Mouse (Mus musculus) MEL (cell line): ENCODE results near the gene Prrc2b. TPM values are rescaled to one million over a fixed set of nuclear protein-coding genes. Genes with fewer than 3 reads are reported as not detected.

Experiments used
- DNase-seq: peaks from one replicate; pipeline ENCODE4 v3.0.0; 2011; ENCODE audit warnings: low read depth, low spot score
- H3K27ac ChIP-seq: 2 replicates; pipeline ENCODE4 v1.5.1; 2012; ENCODE audit warnings: low read depth, mild to moderate bottlenecking, control low read depth, low read length, moderate library complexity; ENCODE audit not compliant: control insufficient read depth
- H3K27me3 ChIP-seq, 2 experiments: fragments of 150-350 bp in 1 of 2; sonication (generic) in 1 of 2; 2 replicates each; pipeline ENCODE4 v1.6.1; 2012; ENCODE audit warnings: low read length in 2 of 2, mild to moderate bottlenecking in 2 of 2, improper control_type of control experiment in 1 of 2, moderate library complexity in 1 of 2; ENCODE audit not compliant: insufficient read depth in 2 of 2, control insufficient read depth in 1 of 2
- H3K36me3 ChIP-seq, 2 experiments: 2 replicates each; pipeline ENCODE4 v1.6.1; 2012 to 2014; ENCODE audit warnings: low read length in 2 of 2, improper control_type of control experiment in 1 of 2, inconsistent platforms in 1 of 2, mild to moderate bottlenecking in 1 of 2; ENCODE audit not compliant: insufficient read depth in 2 of 2, control insufficient read depth in 1 of 2
- H3K4me1 ChIP-seq, 2 experiments: fragments of 150-350 bp in 1 of 2; sonication (generic) in 1 of 2; 2 replicates each; pipeline ENCODE4 v1.6.1; 2012; ENCODE audit warnings: low read length in 2 of 2, improper control_type of control experiment in 1 of 2, mild to moderate bottlenecking in 1 of 2; ENCODE audit not compliant: insufficient read depth in 2 of 2, control insufficient read depth in 1 of 2
- H3K4me3 ChIP-seq, 2 experiments: fragments of 150-350 bp in 1 of 2; sonication (generic) in 1 of 2; 2 replicates each; pipeline ENCODE4 v1.5.1; 2012; ENCODE audit warnings: low read depth in 2 of 2, low read length in 2 of 2, mild to moderate bottlenecking in 2 of 2, moderate library complexity in 2 of 2, control low read depth in 1 of 2, improper control_type of control experiment in 1 of 2; ENCODE audit not compliant: control insufficient read depth in 1 of 2, insufficient read depth in 1 of 2
- H3K79me2 ChIP-seq: 2 replicates; pipeline ENCODE4 v1.6.1; 2012; ENCODE audit warnings: mild to moderate bottlenecking, low read length, moderate library complexity; ENCODE audit not compliant: control insufficient read depth, poor library complexity, insufficient read depth
- H3K9ac ChIP-seq: 2 replicates; pipeline ENCODE4 v1.6.1; 2012; ENCODE audit warnings: low read depth, mild to moderate bottlenecking, control low read depth, low read length, moderate library complexity; ENCODE audit not compliant: control insufficient read depth, poor library complexity, severe bottlenecking
- H3K9me3 ChIP-seq: fragments of 150-350 bp; sonication (generic); replicated peaks from 2 replicates; pipeline ENCODE4 v1.6.1; 2012; ENCODE audit warnings: mild to moderate bottlenecking, low read length, improper control_type of control experiment, moderate library complexity; ENCODE audit not compliant: insufficient read depth
- CHD1 ChIP-seq: IDR thresholded peaks from 2 replicates; pipeline ENCODE4 v1.6.1; 2012; ENCODE audit warnings: low read depth, mild to moderate bottlenecking, inconsistent platforms, low read length, improper control_type of control experiment
- CTCF ChIP-seq, 3 experiments: IDR thresholded peaks in 2 of 3; conservative IDR thresholded peaks in 1 of 3; 2 replicates each; pipeline ENCODE4 v1.5.1; 2011 to 2012; ENCODE audit warnings: low read length in 3 of 3, low read depth in 2 of 3, mild to moderate bottlenecking in 2 of 3, improper control_type of control experiment in 1 of 3, inconsistent platforms in 1 of 3, mixed read lengths in 1 of 3, moderate library complexity in 1 of 3; ENCODE audit not compliant: control insufficient read depth in 1 of 3, insufficient read depth in 1 of 3, poor library complexity in 1 of 3, severe bottlenecking in 1 of 3
- E2F4 ChIP-seq: IDR thresholded peaks from 2 replicates; pipeline ENCODE4 v1.6.1; 2011; ENCODE audit warnings: low read depth, low read length, improper control_type of control experiment, borderline replicate concordance
- ELF1 ChIP-seq: IDR thresholded peaks from 2 replicates; pipeline ENCODE4 v1.6.1; 2014; ENCODE audit warnings: low read depth, mild to moderate bottlenecking, inconsistent platforms, low read length, improper control_type of control experiment, moderate library complexity
- EP300 ChIP-seq, 2 experiments: IDR thresholded peaks; 2 replicates each; pipeline ENCODE4 v1.6.1; 2011; ENCODE audit warnings: improper control_type of control experiment in 2 of 2, low read length in 2 of 2, low read depth in 1 of 2, mild to moderate bottlenecking in 1 of 2
- ETS1 ChIP-seq: IDR thresholded peaks from 2 replicates; pipeline ENCODE4 v1.6.1; 2012; ENCODE audit warnings: low read depth, mild to moderate bottlenecking, inconsistent platforms, low read length, improper control_type of control experiment, moderate library complexity
- GATA1 ChIP-seq: IDR thresholded peaks from 2 replicates; pipeline ENCODE4 v1.6.1; 2011; ENCODE audit warnings: low read depth, low read length, improper control_type of control experiment
- HCFC1 ChIP-seq: IDR thresholded peaks from 2 replicates; pipeline ENCODE4 v1.6.1; 2012; ENCODE audit warnings: low read depth, mild to moderate bottlenecking, inconsistent platforms, low read length, improper control_type of control experiment, moderate library complexity
- JUND ChIP-seq: IDR thresholded peaks from 2 replicates; pipeline ENCODE4 v1.6.1; 2011; ENCODE audit warnings: low read depth, mild to moderate bottlenecking, improper control_type of control experiment, low read length
- KAT2A ChIP-seq: conservative IDR thresholded peaks from 2 replicates; pipeline ENCODE4 v1.6.1; 2012; ENCODE audit warnings: low read depth, low read length, improper control_type of control experiment, inconsistent platforms
- MAX ChIP-seq: IDR thresholded peaks from 2 replicates; pipeline ENCODE4 v1.6.1; 2011; ENCODE audit warnings: low read length, improper control_type of control experiment
- MXI1 ChIP-seq: IDR thresholded peaks from 2 replicates; pipeline ENCODE4 v1.6.1; 2011; ENCODE audit warnings: mild to moderate bottlenecking, low read depth, low read length, improper control_type of control experiment
- MYB ChIP-seq: IDR thresholded peaks from 2 replicates; pipeline ENCODE4 v1.6.1; 2011; ENCODE audit warnings: mild to moderate bottlenecking, low read depth, low read length, improper control_type of control experiment
- NELFE ChIP-seq: IDR thresholded peaks from 2 replicates; pipeline ENCODE4 v1.6.1; 2011; ENCODE audit warnings: low read depth, low read length, improper control_type of control experiment
- NRF1 ChIP-seq: IDR thresholded peaks from 2 replicates; pipeline ENCODE4 v1.6.1; 2014; ENCODE audit warnings: low read depth, mild to moderate bottlenecking, inconsistent platforms, low read length, improper control_type of control experiment, moderate library complexity; ENCODE audit not compliant: poor library complexity, insufficient read depth, severe bottlenecking
- POLR2A ChIP-seq, 2 experiments: IDR thresholded peaks; 2 replicates each; pipeline ENCODE4 v1.6.1; 2011 to 2012; ENCODE audit warnings: low read length in 2 of 2, mild to moderate bottlenecking in 2 of 2, control low read depth in 1 of 2, improper control_type of control experiment in 1 of 2, low read depth in 1 of 2, moderate library complexity in 1 of 2; ENCODE audit not compliant: control insufficient read depth in 1 of 2, insufficient read depth in 1 of 2, poor library complexity in 1 of 2
- POLR2AphosphoS2 ChIP-seq: IDR thresholded peaks from 2 replicates; pipeline ENCODE4 v1.6.1; 2011; ENCODE audit warnings: low read length, improper control_type of control experiment
- POLR2AphosphoS5 ChIP-seq: IDR thresholded peaks from 2 replicates; pipeline ENCODE4 v1.6.1; 2012; ENCODE audit warnings: low read depth, borderline replicate concordance, mild to moderate bottlenecking, inconsistent platforms, low read length, moderate library complexity, mixed read lengths
- SIN3A ChIP-seq: IDR thresholded peaks from 2 replicates; pipeline ENCODE4 v1.6.1; 2012; ENCODE audit warnings: low read length, improper control_type of control experiment, inconsistent platforms
- TAL1 ChIP-seq: IDR thresholded peaks from 2 replicates; pipeline ENCODE4 v1.6.1; 2012; ENCODE audit warnings: mild to moderate bottlenecking, inconsistent platforms, low read length, moderate library complexity, mixed read lengths
- TCF12 ChIP-seq: IDR thresholded peaks from 2 replicates; pipeline ENCODE4 v1.6.1; 2014; ENCODE audit warnings: low read depth, mild to moderate bottlenecking, inconsistent platforms, low read length, improper control_type of control experiment, moderate library complexity
- UBTF ChIP-seq: IDR thresholded peaks from 2 replicates; pipeline ENCODE4 v1.6.1; 2012; ENCODE audit warnings: low read depth, mild to moderate bottlenecking, inconsistent platforms, low read length, improper control_type of control experiment, moderate library complexity, borderline replicate concordance; ENCODE audit not compliant: insufficient read depth
- USF1 ChIP-seq: IDR thresholded peaks from 2 replicates; pipeline ENCODE4 v1.6.1; 2014; ENCODE audit warnings: low read depth, mild to moderate bottlenecking, inconsistent platforms, low read length, improper control_type of control experiment, moderate library complexity
- ZKSCAN1 ChIP-seq: IDR thresholded peaks from 2 replicates; pipeline ENCODE4 v1.6.1; 2012; ENCODE audit warnings: low read depth, mild to moderate bottlenecking, inconsistent platforms, low read length, improper control_type of control experiment, moderate library complexity
- ZMIZ1 ChIP-seq: IDR thresholded peaks from 2 replicates; pipeline ENCODE4 v1.6.1; 2012; ENCODE audit warnings: low read depth, mild to moderate bottlenecking, inconsistent platforms, low read length, improper control_type of control experiment, moderate library complexity
- polyA plus RNA-seq, 2 experiments: library from polyadenylated mRNA; stranded (reverse) in 1 of 2; unstranded in 1 of 2; fragments of >175 nt in 1 of 2; fragments of >200 nt in 1 of 2; gene quantifications; 2 replicates each; pipeline versions ENCODE4 v1.2.1 to v1.2.4; 2012; ENCODE audit warnings: low replicate concordance in 2 of 2, low read depth in 1 of 2; ENCODE audit not compliant: insufficient read length in 2 of 2, insufficient read depth in 1 of 2, missing spikeins in 1 of 2
- total RNA-seq: library from RNA; depleted of rRNA; stranded (reverse); fragments of 300-350 nt; gene quantifications from 2 replicates; pipeline ENCODE4 v1.2.3, GENCODE M21; 2012

Prrc2b gene
- total and polyA plus RNA-seq, 3 experiments, result 14.8 to 42.9 (median 42.2) TPM

GRCm38 (mm10) chr2:32187649-32188048 lies 36.8 kb downstream of the Prrc2b start:
- H3K27me3 ChIP-seq, result no peaks in the 10 kb centered on the region
- H3K4me1 ChIP-seq, result no peaks in the 10 kb centered on the region
- H3K9ac ChIP-seq, result no peak overlapping the region
- H3K79me2 ChIP-seq, result peaks cover 1% of the 10 kb centered on the region; the same call in 1 of the 2 replicates
- no peak overlapping the region for H3K27ac ChIP-seq
- TF ChIP-seq ZKSCAN1 (no peak), MYB (no peak), TAL1 (no peak), KAT2A (no peak), CHD1 (no peak), POLR2AphosphoS5 (no peak), ELF1 (no peak)
- H3K9me3 ChIP-seq, result no peaks in the 10 kb centered on the region
- no peak overlapping the region for H3K4me3 ChIP-seq
- H3K36me3 ChIP-seq, result peaks cover 0 to 5% of the 10 kb centered on the region in 2 experiments; a peak in 2 of 4 replicates
- no peak for DNase-seq

GRCm38 (mm10) chr2:32189060-32189681 lies 38.3 kb downstream of the Prrc2b start:
- Histone ChIP-seq H3K4me1 (no peaks in the 10 kb centered on the region), H3K4me3 (no peak overlapping the region), H3K79me2 (no peaks in the 10 kb centered on the region), H3K9ac (no peak overlapping the region), H3K9me3 (no peaks in the 10 kb centered on the region), H3K27me3 (no peaks in the 10 kb centered on the region), H3K27ac (no peak overlapping the region), H3K36me3 (peaks cover 0 to 6% of the 10 kb centered on the region in 2 experiments; a peak in 2 of 4 replicates)
- DNase-seq, result peak; percentile 17
- TF ChIP-seq KAT2A (no peak), MXI1 (no peak), E2F4 (no peak), MAX (no peak), NELFE (no peak), ZMIZ1 (no peak), HCFC1 (no peak), CTCF (IDR thresholded peaks at IDR 0.05 in 2 of 3, conservative IDR thresholded peaks at IDR 0.05 in 1 of 3; ENCODE audit: control insufficient read depth in 1 of 3, insufficient read depth in 1 of 3, low read depth in 2 of 3, low read length in 3 of 3, poor library complexity in 1 of 3, severe bottlenecking in 1 of 3) (no peak), POLR2AphosphoS5 (no peak)

- Histone ChIP-seq H3K36me3 (peaks cover 0 to 13% of the 10 kb centered on the region in 2 experiments; a peak in 2 of 4 replicates), H3K79me2 (no peaks in the 10 kb centered on the region), H3K9me3 (no peaks in the 10 kb centered on the region), H3K27me3 (no peaks in the 10 kb centered on the region), H3K9ac (no peak overlapping the region), H3K4me1 (no peaks in the 10 kb centered on the region), H3K4me3 (no peak overlapping the region), H3K27ac (no peak overlapping the region)
- no peak for DNase-seq
- TF ChIP-seq ETS1, result no peak
- no peak for TF ChIP-seq USF1
- TF ChIP-seq MAX, result no peak
- no peak for TF ChIP-seq POLR2AphosphoS2
- no peak for TF ChIP-seq TCF12
- no peak for TF ChIP-seq NRF1
- TF ChIP-seq GATA1, result no peak
- no peak for TF ChIP-seq POLR2A (IDR thresholded peaks at IDR 0.05; ENCODE audit: control insufficient read depth in 1 of 2, insufficient read depth in 1 of 2, low read depth in 1 of 2, low read length in 2 of 2, poor library complexity in 1 of 2)
- no peak for TF ChIP-seq JUND
- TF ChIP-seq KAT2A, result no peak
- TF ChIP-seq CHD1, result no peak
- TF ChIP-seq UBTF, result no peak
- no peak for TF ChIP-seq HCFC1
- no peak for TF ChIP-seq ZKSCAN1
- TF ChIP-seq SIN3A, result no peak
- no peak for TF ChIP-seq EP300 (IDR thresholded peaks at IDR 0.05; ENCODE audit: low read depth in 1 of 2, low read length in 2 of 2)
- no peak for TF ChIP-seq TAL1
- no peak for TF ChIP-seq POLR2AphosphoS5
Observed at GRCm38 (mm10) chr2:32190620-32191019, 39.7 kb downstream of the Prrc2b start.
